Mouse (Mus musculus) kidney, adult 2 months (tissue): ENCODE results near the gene Gm10964.

Source experiments
- CTCF ChIP-seq: fragments of 200-500 bp; conservative IDR thresholded peaks from 2 replicates; pipeline ENCODE4 v1.5.1; 2011; ENCODE audit warnings: low read depth, mild to moderate bottlenecking, control low read depth, low read length, moderate library complexity, mixed read lengths; ENCODE audit not compliant: insufficient read depth, insufficient read length
- POLR2A ChIP-seq: fragments of 200-500 bp; IDR thresholded peaks from one replicate; pipeline ENCODE4 v1.6.1; 2011; ENCODE audit warnings: low read depth, low read length, control low read depth

- TF ChIP-seq POLR2A: no peak
- no peak for TF ChIP-seq CTCF
Observed at GRCm38 (mm10) chr3:103755351-103755750, 16.2 kb downstream of the Gm10964 start.
